8 mouse cellular contexts compared by ENCODE assay signal in the genomic region with DNA sequence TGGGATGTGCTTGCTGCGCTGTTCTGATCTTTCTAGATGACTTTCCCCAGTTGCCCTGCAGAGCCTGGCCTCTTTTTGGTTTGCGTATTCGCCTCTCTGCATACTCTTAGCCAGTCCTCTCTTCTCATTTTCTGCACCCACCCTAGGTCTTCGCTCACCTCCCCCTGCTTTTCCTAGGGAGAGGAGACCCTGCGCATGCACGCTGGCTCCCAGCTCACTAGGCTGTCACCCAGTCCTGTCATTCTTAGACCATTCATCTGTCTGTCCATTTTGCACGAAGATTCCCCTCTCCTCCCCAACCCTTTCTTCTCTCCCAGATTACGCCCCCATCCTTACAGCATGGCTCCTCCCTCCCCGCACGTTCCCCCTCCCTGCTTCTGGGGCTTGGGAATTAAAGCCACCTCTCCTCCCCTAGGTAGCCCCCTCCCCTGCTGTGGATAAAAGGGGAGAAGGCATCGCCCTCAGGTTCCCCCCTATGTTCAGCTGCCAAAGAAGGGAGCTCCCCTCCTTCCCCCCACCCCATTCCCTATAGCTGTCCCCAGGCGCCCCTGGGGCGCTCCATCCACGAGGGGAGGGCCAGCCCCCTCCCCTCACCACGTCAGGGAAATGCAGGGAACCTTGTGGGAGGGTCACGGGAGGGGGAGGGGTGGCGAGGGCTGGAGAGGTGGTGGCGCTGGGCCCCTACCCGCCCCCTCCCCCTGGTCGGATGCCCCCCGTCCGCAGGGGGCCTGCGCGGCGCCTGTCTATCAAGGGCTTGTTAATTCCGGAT. TPM values are rescaled to one million over a fixed set of nuclear protein-coding genes. Genes with fewer than 3 reads are reported as not detected.
DNase-seq lines count a peak whose midpoint lies in the region; ATAC-seq lines count a peak whose summit lies in the region.

No protein-coding gene starts in this region.

- peak overlapping the region; percentile 87 for H3K27ac ChIP-seq in hindbrain, embryonic 10.5 days
- H3K27ac ChIP-seq in midbrain, embryonic 14.5 days (replicated peaks; ENCODE audit: low read depth, low read length), result peak overlapping the region; percentile 92

- no peaks in the 10 kb centered on the region for H3K36me3 ChIP-seq in hindbrain, embryonic 10.5 days
- H3K36me3 ChIP-seq in midbrain, embryonic 14.5 days (ENCODE audit: control insufficient read depth, insufficient read depth, low read length), result peaks cover 14% of the 10 kb centered on the region

- peak; percentile 40 for DNase-seq in embryo, embryonic 10 days (ENCODE audit: low spot score)
- no peak for DNase-seq in embryo, embryonic 9.5 days (ENCODE audit: extremely low spot score)
- peak; percentile 23 to 29 for DNase-seq in right cerebral cortex, adult 2 months (ENCODE audit: low spot score in 2 of 2)
- no peak for DNase-seq in right cerebral cortex, postnatal 25 days
- DNase-seq in hindbrain, embryonic 10.5 days (ENCODE audit: low spot score), result peak; percentile 56
- peak; percentile 85 for DNase-seq in midbrain, embryonic 14.5 days
- DNase-seq in T-cell, adult 2 months (ENCODE audit: low spot score), result no peak

- no peaks in the 10 kb centered on the region for H3K9me3 ChIP-seq in hindbrain, embryonic 10.5 days
- H3K9me3 ChIP-seq in midbrain, embryonic 14.5 days (ENCODE audit: control insufficient read depth, low read length), result no peaks in the 10 kb centered on the region

- H3K4me2 ChIP-seq in midbrain, embryonic 14.5 days (ENCODE audit: low read length), result peak overlapping the region; percentile 94

- peak; percentile 66 for ATAC-seq in midbrain, embryonic 14.5 days (ENCODE audit: low FRiP score, low TSS enrichment)
- no peak for ATAC-seq in inflammation-experienced regulatory T-cells, adult 6 months

- H3K4me1 ChIP-seq in hindbrain, embryonic 10.5 days (replicated peaks), result peaks cover 65% of the 10 kb centered on the region
- peaks cover 24% of the 10 kb centered on the region for H3K4me1 ChIP-seq in midbrain, embryonic 14.5 days (ENCODE audit: control insufficient read depth, insufficient read depth, low read length)

- H3K4me3 ChIP-seq in hindbrain, embryonic 10.5 days, result peak overlapping the region; percentile 57
- H3K4me3 ChIP-seq in midbrain, embryonic 14.5 days (replicated peaks; ENCODE audit: low read depth, low read length), result peak overlapping the region; percentile 48

- peak overlapping the region; percentile 56 for H3K9ac ChIP-seq in midbrain, embryonic 14.5 days (replicated peaks; ENCODE audit: low read length)

- 3% methylated on average over 26 of the region's 26 CpGs for WGBS in hindbrain, embryonic 10.5 days
- 2% methylated on average over 26 of the region's 26 CpGs for WGBS in midbrain, embryonic 14.5 days

- H3K27me3 ChIP-seq in hindbrain, embryonic 10.5 days (ENCODE audit: insufficient read depth, poor library complexity, severe bottlenecking), result peaks cover 86% of the 10 kb centered on the region
- peaks cover 8% of the 10 kb centered on the region for H3K27me3 ChIP-seq in midbrain, embryonic 14.5 days (ENCODE audit: control insufficient read depth, insufficient read depth, low read length)

RNA-seq across cellular contexts. Expression of gene Syt3, which starts 24.8 kb away (rescaled TPM):
- polyA plus RNA-seq in hindbrain, embryonic 10.5 days (2016; fragmentation: Nextera tagmentation; extraction: Ambion mirVana), result 2.7 and 3.0 TPM in 2 replicates
- 39.5 and 48.5 TPM in 2 replicates for polyA plus RNA-seq in midbrain, embryonic 14.5 days (2014; fragmentation: Nextera tagmentation; extraction: Ambion mirVana)
- not detected for polyA plus RNA-seq in inflammation-experienced regulatory T-cells, adult 6 months (2017; shearing (Covaris generic))

RNA-seq across cellular contexts. Expression of gene 1700008O03Rik, which starts 26.6 kb away (rescaled TPM):
- 2.1 and 2.7 TPM in 2 replicates for polyA plus RNA-seq in hindbrain, embryonic 10.5 days (2016; fragmentation: Nextera tagmentation; extraction: Ambion mirVana)
- 1.7 and 1.9 TPM in 2 replicates for polyA plus RNA-seq in midbrain, embryonic 14.5 days (2014; fragmentation: Nextera tagmentation; extraction: Ambion mirVana)
- not detected for polyA plus RNA-seq in inflammation-experienced regulatory T-cells, adult 6 months (2017; shearing (Covaris generic))

RNA-seq across cellular contexts. Expression of gene Shank1, which starts 49.0 kb away (rescaled TPM):
- polyA plus RNA-seq in hindbrain, embryonic 10.5 days (2016; fragmentation: Nextera tagmentation; extraction: Ambion mirVana), result 1.2 and 4.6 TPM in 2 replicates
- 35.1 and 37.8 TPM in 2 replicates for polyA plus RNA-seq in midbrain, embryonic 14.5 days (2014; fragmentation: Nextera tagmentation; extraction: Ambion mirVana)
- under 1 TPM; 0.15 to 0.62 (median 0.20) TPM for polyA plus RNA-seq in inflammation-experienced regulatory T-cells, adult 6 months (2017; shearing (Covaris generic))

RNA-seq across cellular contexts. Expression of gene Clec11a, which starts 52.4 kb away (rescaled TPM):
- polyA plus RNA-seq in hindbrain, embryonic 10.5 days (2016; fragmentation: Nextera tagmentation; extraction: Ambion mirVana), result 1.8 and 2.1 TPM in 2 replicates
- polyA plus RNA-seq in midbrain, embryonic 14.5 days (2014; fragmentation: Nextera tagmentation; extraction: Ambion mirVana), result 4.6 and 4.7 TPM in 2 replicates
- polyA plus RNA-seq in inflammation-experienced regulatory T-cells, adult 6 months (2017; shearing (Covaris generic)), result under 1 TPM; 0.28 to 0.62 (median 0.34) TPM

Comparison
In these comparisons a context has a peak if more than half of its experiments do, and no peak if none do; other contexts are left out.
1. DNase-seq: peak in embryo, embryonic 10 days (single experiment), right cerebral cortex, adult 2 months (2 of 2), hindbrain, embryonic 10.5 days (single experiment) and midbrain, embryonic 14.5 days (single experiment); none in embryo, embryonic 9.5 days (single experiment), right cerebral cortex, postnatal 25 days (single experiment) and T-cell, adult 2 months (single experiment).